Mouse (Mus musculus) lung, postnatal 14 days (tissue): ENCODE results near the gene Ica1.
A peak's percentile ranks its signal among the peaks of the same experiment; 100 is the strongest.

Experiments
- DNase-seq: peaks from one replicate; pipeline ENCODE4 v3.0.0; 2021

Ica1 gene

GRCm38 (mm10) chr6:8686678-8687580, 91.4 kb downstream of the Ica1 start:
- DNase-seq: peak; percentile 18

GRCm38 (mm10) chr6:8683379-8683778, 94.9 kb downstream of the Ica1 start:
- no peak for DNase-seq

- no peak for DNase-seq
Measured at GRCm38 (mm10) chr6:8680931-8681330, 97.4 kb downstream of the Ica1 start.

DNA sequence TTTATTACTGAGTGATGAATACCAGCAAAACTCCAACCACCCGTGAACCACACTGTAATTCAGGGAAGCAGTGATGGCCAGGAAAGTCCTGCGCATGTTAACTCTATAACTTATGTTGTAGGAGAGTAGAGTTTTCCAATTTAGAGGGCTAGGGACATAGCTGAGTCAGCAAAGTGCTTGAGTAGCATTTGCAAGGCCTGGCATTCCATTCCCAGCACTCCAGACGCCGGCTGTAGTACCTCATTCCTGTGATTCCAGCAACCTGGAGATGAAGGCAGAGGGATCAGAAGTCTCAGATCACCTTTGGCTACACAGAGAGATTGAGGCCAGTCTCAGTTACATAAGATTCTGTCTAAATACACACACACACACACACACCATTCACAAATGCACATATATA, 105.3 kb downstream of the Ica1 start:
- no peak for DNase-seq

- no peak for DNase-seq
Measured at GRCm38 (mm10) chr6:8669343-8669742, 108.9 kb downstream of the Ica1 start.

GRCm38 (mm10) chr6:8668013-8668811, 110.1 kb downstream of the Ica1 start:
- no peak for DNase-seq

DNA sequence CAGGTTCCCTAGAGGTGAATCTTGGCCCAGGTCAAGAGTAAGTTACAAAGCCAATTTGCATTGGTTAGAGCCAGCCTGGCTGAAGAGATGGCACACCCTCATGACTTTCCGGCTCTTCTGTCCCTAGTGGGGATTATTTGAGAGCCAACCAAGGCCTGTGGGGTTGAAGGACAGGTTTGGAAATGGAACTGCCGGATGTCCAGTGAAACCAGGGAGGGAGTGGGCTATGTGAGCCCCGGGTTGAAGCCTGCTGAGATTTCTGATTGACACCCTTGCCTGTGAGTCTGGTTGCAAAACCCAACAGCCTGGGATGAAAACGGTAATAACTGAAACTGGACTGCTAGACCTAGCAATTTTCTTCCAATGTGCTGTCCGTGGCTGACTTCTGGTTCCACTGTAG, 112.5 kb downstream of the Ica1 start:
- DNase-seq: no peak

- no peak for DNase-seq
Measured at GRCm38 (mm10) chr6:8664956-8665355, 113.3 kb downstream of the Ica1 start.

- no peak for DNase-seq
Measured at GRCm38 (mm10) chr6:8663092-8663740, 115.1 kb downstream of the Ica1 start.

DNA sequence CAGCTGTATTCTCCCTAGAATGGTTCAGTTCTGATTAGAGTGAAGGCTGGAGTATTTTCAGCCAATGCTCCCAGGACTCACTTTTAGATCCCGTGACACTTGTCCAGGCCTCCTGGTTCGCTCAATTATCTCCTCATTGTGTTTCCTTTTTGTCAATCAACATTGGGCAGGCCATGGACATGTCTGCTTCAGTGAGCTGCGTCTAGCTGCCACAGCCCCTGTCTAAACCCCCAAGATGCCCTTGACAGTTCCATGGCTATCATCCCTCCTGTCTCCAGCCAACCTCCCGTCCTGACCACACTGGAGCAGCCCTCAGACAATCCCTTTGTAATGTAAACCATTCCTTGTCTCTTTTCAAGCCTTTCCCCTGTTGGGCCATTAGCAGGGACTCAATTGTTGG, 116.9 kb downstream of the Ica1 start:
- no peak for DNase-seq

DNA sequence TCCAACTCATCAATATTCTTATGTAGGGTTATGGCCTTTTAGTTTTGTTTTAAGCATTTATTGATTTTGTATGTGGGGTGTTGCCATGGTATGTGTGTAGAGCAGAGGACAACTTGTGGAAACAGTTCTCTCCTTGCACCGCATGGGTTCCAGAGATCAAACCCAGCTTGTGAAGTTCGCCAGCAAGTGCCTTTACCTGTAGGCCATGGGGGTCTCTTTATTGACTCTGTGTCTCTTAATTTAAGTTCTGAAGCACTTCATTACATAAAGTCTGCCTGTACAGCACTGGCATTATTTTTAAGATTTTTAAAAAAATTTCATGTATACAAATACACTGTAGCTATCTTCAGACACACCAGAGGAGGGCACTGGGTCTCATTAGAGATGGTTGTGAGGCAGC, 118.2 kb downstream of the Ica1 start:
- DNase-seq: no peak

GRCm38 (mm10) chr6:8659194-8659959, 118.9 kb downstream of the Ica1 start:
- no peak for DNase-seq

GRCm38 (mm10) chr6:8658431-8658830, 119.9 kb downstream of the Ica1 start:
- no peak for DNase-seq

- DNase-seq: no peak
Measured at GRCm38 (mm10) chr6:8657459-8657858, 120.8 kb downstream of the Ica1 start.

DNA sequence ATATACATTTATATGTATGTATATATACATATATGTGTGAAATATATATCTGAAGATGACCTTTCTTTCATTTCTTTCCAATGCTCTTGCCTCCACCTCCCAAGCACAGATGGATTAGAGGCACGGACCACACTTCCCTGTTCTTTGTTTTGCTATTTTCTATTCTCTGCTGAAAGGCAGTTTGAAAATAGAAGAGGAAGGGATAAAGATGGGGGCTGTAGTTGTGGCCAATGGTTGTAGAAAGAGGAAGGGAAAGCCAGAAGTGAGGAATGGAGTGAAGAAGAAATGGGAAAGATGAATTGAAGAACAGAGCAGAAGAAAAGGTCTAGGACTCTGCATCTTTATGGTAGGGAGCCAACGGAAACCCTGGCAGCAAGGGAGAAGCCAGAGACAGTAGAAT, 122.8 kb downstream of the Ica1 start:
- DNase-seq: no peak

DNA sequence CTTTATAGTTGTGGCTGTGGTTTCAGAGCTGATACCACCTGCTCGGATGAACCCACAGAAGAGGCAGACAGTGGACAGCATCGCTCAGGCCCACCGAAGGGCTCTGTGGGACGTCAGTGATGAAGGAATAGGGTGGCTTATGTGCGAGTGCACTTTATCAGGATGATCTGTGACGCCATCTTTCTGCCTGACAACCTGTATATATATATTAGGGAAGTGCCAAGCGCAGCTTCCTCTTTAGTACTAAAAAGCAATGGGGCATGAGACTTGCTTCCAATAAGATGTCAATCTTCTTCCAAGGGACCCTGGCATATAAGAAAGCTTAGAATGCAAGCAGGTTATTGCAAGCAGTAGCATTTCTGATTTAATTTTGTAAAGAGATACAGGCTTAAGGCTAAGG, 127.9 kb downstream of the Ica1 start:
- DNase-seq: no peak

DNA sequence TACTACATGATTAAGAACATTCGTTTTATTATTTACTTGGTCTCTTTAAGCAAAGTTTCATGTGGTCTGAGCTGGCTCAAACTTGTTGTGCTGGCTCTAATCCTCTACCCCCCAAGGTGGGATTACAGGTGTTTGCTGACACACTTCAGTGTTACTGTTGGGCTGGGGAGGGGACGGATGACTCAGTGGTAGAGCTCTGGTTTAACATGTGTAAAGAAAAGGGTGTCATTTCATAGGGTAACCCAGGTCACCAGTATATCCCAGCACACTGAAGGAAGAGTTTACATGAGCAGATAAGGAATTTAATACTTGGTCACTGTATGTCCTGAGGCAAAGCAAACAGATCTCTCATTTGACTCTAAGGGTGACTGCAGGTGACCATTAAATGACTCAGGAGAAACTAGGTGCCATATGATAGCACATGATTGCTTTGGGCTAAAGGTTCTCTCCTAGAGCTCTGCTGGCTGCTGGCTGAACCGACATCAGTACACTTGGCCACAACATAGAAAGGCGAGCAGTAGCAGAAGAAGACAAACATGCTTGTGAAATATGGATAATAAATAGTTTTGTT, 128.9 kb downstream of the Ica1 start:
- no peak for DNase-seq

DNA sequence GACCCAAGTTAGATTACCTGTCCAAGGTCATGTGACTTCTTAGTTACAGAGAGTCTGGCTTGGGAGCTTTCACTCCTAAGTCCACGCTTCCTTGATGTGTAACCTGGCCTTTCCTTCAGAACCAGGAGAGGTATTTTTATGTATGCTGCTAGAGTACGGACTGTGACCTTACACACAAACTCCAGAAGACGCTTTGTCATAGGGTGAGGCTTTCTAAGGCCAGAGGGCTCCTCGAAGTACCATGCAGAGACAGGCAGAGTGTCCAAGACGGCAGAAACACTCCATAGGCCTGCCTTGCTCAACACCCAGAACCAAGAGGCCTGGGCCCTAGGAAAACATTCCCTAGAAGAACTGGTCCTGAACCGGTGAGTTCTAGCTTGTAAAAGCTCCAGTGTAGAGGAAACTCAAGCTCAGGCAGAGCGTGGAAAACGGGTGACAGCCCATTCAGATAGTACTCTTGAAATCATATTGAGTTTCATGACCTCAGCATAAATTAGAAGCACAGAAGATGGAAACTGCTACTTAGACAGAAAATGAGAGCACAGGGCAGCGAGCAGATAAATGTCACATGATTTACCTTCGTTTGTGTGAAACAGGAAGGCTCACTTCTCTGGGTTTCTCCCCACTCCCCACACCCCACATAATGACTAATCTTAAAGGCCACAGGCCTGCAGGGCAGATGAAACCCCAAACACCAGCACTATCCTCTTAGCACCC, 129.9 kb downstream of the Ica1 start:
- no peak for DNase-seq

GRCm38 (mm10) chr6:8647513-8648184, 130.6 kb downstream of the Ica1 start:
- no peak for DNase-seq

DNA sequence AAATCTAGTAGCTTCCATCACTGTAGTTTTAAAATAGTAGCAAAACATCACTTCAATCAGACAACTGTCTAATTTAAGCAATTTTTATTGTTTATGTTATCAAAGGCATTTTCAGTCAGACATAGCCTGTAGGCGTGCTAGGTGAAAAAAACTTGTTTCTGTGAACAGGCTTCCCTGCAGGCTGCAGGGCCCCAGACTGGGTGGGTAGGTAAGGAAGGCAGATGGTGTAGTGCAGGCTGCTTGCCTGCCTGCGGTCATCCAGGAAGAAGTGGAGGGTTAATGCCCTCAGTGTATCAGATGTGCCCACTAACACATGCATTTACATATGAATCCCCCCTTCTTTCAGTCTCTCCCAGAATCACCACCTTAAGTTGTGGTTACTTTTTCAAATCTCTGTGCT, 132.6 kb downstream of the Ica1 start:
- DNase-seq: no peak

GRCm38 (mm10) chr6:8644703-8645102, 133.6 kb downstream of the Ica1 start:
- no peak for DNase-seq
